Mouse (Mus musculus): ENCODE data around the gene Ctxn1.

Gene Ctxn1

DNA sequence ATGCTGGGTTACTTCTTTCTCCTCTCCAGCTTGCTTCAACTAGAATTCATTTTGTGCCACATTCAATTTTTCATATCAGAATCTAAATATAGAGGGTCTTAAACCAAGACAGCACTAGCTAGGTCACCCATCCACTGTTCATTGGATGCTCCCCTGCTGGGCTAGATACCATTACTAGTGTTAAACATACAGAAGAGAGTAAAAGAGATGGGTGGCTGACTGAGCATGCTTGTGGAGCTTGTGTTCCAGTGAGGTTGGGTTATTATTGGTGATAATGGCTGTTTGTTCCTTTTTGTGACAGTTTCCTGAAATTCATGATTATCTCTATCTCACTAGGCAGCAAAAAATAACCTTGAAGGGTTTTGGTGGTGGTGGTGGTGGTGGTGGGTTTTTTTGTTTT lies 37.0 kb downstream of the Ctxn1 start:
- in situ Hi-C loops (cut with MboI; ENCODE audit: low pct_unique_long_range_greater_than_20kb in 1 of 2, low sequenced_read_pairs in 2 of 2, unreplicated experiment in 1 of 2) = no loop called here

DNA sequence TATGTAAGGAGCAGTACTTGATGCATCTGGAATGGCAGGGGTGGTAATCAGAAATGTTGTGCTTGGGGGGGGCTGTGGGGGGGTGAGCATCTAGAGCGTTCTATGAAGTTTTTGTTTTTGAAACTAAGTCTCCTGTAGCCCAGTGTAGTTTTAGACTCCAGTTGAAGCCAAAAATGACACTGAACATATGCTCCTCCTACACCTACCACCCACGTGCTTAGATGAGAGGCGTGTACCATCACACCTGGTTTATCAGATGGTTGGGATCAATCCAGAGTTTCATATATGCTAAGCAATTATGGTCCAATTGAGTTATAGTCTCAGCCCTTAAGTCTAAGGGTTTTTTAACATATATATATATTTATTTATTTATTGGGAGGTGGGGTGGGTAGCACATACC lies 39.5 kb downstream of the Ctxn1 start:
- in situ Hi-C loops (cut with MboI; ENCODE audit: low pct_unique_long_range_greater_than_20kb in 1 of 2, low sequenced_read_pairs in 2 of 2, unreplicated experiment in 1 of 2) = no loop called here

DNA sequence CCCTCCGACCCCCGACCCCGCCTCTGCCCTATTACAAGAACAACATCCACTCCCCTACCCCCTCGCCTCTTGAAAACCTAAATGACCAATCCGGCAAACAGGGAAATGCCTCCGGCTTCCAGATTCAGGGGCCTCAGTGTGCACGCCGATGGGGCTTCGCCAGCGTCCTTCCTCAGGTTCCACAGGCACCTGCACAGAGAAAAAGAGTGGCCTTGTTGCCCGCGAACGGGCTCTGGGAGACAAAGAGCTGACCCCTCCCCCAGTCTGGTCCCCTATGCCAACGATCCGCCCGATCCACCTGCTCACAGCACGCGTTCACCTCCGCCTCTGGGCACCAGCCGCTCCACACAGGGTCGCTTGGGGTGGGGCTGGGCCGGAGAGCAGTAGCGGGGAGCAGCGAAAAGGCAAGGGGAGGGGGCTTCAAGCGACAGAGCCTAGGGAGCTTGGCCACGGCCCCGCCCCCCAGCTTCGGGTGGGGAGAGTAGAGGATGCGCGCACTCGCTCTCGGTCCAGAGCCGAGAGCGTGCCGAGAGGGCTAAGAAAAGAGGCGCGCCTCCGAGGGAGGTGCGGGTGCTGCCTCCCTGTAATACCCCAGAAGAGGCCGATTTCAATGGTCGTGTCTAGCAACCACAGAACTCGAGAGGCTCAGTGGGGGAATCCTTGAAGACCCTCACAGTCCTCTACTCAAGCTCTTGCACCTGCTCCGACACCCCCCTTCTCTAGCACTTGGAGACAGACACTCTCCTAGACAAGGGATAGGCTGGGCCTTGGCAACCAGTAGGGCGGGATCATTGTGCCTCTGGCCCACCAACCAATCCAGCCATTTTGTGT lies 42.1 kb downstream of the Ctxn1 start, which contains the start of gene Prr36:
TSS of gene Prr36 (minus strand) at position 669 of the 831 bp plus-strand sequence.
- in situ Hi-C loops (cut with MboI; ENCODE audit: low pct_unique_long_range_greater_than_20kb in 1 of 2, low sequenced_read_pairs in 2 of 2, unreplicated experiment in 1 of 2) = no loop called here

DNA sequence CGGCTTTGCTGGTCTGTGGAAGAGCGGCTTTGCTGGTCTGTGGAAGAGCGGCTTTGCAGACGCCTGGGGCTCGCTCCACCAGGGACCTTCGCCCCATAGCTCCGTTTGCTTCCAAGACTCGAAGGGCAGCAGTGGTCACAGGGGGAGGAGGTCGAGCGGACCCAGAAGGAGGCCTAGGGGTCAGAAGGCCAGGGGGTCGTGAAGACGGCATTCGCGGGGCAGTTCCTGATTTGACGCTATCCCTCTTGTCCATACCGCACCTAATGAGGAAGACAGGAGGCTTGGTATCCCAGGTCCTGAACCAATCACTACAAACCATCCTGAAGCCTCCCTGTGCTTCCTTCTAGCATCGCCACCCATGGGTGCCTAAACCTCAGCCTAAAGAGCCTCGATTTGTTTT lies 42.8 kb downstream of the Ctxn1 start:
- in situ Hi-C loops (cut with MboI; ENCODE audit: low pct_unique_long_range_greater_than_20kb in 1 of 2, low sequenced_read_pairs in 2 of 2, unreplicated experiment in 1 of 2) = no loop called here

DNA sequence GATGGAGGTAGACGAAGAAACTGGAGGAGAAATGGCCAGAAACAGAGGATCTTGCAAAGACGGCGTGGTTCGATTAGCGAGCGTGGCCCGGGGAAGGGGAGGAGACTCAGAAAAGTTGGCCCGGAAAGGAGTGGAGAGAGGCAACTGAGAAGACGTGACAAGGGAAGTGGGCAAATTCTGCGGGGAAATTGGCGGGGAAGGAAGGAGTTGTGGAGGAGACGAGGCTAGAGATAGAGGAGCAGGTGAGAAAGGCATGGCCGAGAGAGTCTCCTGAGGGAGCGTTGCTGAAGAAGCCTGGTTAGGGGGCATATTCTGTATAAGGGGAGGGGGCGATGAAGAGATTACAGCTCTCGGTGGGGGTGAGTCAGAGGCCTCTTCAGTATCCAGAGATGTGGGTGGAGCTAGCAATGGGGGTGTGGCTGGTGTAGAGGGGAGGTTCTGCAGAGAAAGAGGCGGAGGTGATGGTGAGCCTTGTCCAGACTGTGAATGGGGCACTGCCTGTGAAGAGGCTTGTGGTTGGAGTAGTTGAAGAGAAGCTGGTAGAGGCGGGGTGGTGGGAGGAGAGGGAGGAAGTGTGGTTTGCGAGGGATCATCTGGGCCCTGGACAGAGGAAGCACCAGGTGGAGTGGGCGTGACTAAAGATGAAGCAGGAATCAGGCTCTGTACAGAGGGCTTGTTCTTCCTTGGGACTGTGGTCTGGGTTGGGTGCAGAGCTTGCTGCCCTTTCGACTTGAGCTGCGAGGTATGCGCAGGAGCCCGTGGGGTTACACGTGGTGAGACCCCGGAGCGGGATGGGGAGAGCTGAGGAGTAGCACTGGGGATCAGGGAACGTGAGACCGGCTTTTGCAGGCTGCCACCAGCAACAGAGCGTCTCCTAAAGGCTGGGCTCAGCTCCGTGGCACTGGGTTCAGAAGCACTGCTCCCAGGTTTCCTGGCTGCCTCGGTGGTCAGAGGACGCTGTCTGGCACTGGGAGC lies 44.8 kb downstream of the Ctxn1 start:
- in situ Hi-C loops (cut with MboI; ENCODE audit: low pct_unique_long_range_greater_than_20kb in 1 of 2, low sequenced_read_pairs in 2 of 2, unreplicated experiment in 1 of 2) = no loop called here

DNA sequence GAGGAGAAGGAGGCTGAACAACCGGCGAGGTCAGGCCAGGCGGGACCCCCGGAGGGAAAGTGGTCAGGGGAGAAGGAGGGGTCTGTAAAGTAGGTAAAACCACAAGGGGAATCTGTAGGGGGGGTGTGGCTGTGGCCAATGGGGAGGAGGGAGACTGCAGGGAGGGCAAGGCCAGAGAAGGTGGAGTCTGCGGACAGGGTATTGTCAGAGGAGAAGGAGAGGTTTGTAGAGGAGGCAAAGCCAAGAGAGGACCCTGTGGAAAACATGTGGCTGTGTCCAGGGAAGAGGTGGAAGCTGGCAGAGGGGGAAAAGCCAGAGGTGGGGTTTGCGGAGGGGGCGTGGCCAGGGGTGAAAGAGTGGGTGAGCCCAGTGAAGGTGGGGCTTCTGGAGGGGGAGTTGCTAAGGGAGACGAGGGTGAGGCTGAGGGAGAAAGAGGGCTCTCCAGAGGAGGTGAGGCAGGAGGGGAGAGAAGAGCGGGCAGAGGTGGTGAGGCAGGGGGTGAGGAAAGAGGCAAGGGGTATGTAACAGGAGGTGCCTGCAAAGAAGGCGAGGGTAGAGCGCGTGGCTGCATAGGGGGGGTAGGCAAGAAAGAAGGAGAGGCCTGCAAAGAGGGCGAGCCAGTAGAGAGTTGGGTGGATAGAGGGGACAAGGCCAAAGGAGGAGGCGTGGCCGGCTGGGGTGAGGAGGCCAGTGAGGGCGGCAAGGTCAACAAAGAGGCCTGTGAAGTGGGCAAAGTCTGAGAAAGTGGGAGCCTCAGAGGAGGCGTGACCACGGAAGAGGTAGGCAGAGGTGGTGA lies 45.7 kb downstream of the Ctxn1 start:
- in situ Hi-C loops (cut with MboI; ENCODE audit: low pct_unique_long_range_greater_than_20kb in 1 of 2, low sequenced_read_pairs in 2 of 2, unreplicated experiment in 1 of 2) = no loop called here

DNA sequence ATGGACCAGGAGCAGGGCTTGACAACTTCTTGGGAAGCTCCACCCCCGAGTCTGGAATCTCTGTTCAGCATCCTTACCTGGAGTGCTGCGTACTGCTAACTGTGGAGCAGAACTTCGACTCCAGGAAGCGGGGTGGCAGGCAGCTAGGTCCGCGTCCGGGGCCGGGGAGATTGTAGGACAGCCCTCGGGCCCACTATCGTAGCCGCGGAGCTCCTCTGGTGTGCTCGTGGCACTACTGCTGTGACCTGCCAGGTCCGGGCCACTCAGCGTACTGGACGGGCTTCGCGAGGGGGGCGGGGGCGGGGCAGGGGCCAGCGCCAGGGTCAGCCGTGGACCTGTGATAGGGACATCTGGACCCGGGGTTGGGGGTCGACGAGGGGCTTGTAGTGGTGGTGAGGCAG lies 46.3 kb downstream of the Ctxn1 start:
- in situ Hi-C loops (cut with MboI; ENCODE audit: low pct_unique_long_range_greater_than_20kb in 1 of 2, low sequenced_read_pairs in 2 of 2, unreplicated experiment in 1 of 2) = no loop called here

DNA sequence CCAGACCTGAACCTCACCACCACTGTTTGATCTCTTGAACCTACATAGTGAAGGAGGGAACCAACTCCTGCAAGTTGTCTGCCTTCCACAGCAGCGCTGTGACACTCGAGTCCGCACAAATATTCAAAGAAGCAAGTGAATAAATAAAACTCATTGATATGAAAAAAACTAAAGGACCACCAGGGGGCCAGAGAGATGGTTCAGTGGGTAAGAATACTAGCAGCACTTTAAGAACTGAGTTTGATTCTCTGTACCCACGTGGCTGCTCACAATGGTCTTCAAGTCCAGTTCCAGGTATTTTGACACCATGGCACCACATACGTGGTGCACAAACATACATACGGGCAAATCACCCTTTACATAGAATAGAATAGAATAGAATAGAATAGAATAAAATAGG lies 48.0 kb downstream of the Ctxn1 start:
- in situ Hi-C loops (cut with MboI; ENCODE audit: low pct_unique_long_range_greater_than_20kb in 1 of 2, low sequenced_read_pairs in 2 of 2, unreplicated experiment in 1 of 2) = no loop called here
